Mouse (Mus musculus) liver, embryonic 18 days (tissue): Measurements from ENCODE around the gene Clip3. TPM values are rescaled to one million over a fixed set of nuclear protein-coding genes. Genes with fewer than 3 reads are reported as not detected.

Experiments
- polyA plus RNA-seq: library from polyadenylated mRNA; depleted of rRNA; stranded (reverse); fragments of >200 nt; gene quantifications from 2 replicates; pipeline ENCODE4 v1.2.3, GENCODE M21; 2012; rRNA removed

Gene Clip3
- 0.48 and 1.3 TPM in 2 replicates for polyA plus RNA-seq

DNA sequence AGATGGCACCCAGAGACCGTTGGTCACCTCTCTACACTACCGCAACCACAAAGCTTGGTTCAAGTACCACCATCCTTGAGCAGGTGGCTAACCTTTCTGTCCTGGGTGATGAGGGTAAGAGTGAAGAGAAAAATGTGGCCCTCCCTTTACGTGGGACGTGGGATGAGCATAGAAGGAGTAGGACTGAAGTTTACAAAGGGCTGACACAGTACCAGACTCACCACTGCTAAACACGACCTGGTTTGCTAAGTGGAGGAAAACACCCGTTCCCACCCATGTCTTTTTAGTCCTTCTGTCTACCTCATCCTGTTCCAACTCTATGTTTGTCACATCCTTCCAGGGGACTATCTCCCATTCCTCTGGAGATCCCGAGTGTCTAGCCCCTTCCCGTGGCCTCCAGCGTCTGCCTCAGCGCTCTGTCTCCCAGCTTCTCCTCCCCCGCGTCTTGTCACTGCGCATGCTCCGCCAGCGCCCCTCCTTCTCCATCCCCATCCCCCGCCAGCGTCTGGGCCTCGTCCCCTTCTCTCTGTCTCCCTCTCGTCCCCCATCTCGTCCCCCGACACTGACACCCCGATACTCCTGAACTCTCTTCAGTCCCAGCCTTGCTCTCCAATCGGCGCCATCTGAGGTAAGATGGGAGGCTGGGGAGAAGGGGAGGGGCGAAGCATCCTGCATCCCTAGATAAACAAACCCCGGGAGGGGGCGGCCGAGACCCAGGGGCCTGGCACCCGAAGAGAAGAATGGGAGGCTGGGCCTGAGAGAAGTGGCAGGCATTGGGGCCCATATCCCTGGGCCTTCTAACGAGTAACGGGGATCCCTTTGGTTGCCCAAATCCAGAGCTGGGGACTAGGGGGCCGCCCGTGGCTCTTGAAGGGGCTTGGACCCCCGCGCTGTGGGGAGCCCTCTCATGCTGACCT lies at the start of gene Clip3:
Clip3 (plus strand) TSS at position 514 of the 917 bp plus-strand sequence.

DNA sequence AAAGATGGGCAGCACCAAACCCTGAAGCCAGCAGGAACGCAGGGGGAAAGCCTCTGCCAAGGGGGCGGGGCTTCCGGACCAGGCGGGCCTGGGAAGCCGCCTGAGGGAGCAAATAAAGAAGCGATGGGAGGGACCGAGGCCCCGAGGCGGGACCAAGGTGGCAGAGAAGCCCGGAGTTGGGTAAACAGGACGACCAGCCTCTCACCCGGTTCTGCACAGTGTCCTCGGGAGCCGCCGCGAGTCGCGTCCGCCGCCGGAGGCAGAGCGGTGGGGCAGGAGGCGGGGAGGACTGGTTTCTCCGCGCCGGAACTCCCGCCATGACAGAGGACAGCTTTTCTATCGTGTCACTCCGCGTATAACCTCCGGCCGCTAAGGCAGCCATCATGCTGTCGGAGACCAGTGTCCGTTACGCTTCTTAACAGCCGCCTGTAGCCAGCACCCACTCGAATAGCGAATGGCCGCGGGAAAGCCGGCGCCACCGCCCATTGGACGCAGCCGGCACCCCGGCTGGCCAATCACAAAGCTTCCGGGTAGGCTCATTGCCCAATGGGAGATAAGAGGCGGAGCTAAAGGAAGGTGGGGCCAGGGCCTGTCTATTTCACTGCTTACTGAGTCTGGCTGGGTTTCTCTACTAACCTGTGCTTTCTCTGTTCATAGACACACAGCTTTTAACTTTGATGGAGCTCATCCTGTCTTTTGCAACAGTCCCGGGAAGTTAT lies 11.4 kb upstream of the Clip3 start, which contains the start of the genes Thap8 and Wdr62:
Thap8 (plus strand) TSS at position 144 of the 719 bp plus-strand sequence.
Wdr62 (minus strand) TSS at position 469 of the 719 bp plus-strand sequence.

DNA sequence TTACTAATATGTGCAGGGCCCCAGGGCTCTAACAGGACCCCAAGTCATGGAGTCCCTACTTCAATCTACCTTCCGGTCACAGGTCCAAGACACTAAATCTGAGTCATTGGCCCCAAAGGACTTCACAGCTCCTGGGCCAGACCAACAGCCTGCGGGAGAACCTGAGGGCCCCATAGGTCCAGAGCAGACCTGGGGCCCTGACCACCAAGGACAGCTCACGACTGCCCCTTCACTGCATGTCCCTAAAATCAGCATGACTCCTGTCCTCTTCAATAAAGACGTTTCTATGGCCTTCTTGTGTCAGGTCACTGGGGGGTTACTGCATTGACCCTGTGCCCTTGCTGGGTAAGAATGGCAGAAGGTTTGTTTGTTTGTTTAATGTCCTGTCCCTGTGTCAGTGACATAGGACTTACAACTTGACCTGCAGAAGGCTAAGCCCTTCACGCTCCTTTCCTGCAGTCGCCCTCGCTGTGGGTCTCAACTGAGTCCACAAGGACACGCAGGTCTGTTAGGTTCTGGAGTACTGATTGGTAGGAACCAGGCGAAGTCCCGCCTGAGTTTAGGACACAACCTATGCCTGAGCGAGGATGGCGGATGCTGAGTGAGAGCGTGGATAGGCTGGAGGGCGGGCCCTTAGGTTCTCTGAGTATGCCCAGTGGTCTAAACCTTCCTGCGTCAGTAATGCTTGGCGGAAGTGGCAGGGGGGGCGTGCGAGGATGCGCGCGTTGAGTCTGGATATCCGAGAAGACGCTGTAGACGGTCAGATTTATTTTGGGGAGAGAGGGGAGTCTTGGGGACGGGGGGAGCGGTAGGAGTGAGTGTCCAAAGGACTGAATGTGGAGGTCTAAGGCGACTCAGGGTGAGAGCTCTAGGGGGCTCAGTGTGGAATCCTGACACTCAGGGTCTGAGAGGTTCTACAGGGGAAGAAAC lies 16.8 kb downstream of the Clip3 start, which contains the start of gene Alkbh6:
Alkbh6 (plus strand) TSS at position 642 of the 930 bp plus-strand sequence.

DNA sequence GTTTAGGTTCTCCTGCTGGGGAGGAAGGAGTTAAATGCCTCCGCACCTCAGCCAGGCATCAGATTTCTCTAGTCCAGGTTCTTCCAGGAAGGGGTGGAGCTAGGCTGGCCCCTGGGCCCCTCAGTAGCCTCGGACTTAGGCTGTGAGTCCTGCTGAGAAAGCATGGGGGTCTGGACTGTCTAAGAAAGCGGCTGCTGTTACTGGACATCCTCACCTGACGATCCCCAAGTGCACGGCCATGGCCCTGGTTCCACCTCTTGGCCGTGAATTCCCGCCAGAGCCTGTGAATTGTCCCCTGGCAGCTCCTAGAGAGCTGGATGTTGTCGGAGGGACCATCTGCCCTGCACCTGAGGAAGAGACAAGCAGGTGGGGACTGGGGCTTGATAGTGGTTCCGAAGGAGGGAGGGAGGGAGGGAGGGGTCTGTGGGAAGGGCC lies 23.2 kb downstream of the Clip3 start, which contains the start of gene Syne4:
Syne4 (plus strand) TSS at position 87 of the 435 bp plus-strand sequence.

DNA sequence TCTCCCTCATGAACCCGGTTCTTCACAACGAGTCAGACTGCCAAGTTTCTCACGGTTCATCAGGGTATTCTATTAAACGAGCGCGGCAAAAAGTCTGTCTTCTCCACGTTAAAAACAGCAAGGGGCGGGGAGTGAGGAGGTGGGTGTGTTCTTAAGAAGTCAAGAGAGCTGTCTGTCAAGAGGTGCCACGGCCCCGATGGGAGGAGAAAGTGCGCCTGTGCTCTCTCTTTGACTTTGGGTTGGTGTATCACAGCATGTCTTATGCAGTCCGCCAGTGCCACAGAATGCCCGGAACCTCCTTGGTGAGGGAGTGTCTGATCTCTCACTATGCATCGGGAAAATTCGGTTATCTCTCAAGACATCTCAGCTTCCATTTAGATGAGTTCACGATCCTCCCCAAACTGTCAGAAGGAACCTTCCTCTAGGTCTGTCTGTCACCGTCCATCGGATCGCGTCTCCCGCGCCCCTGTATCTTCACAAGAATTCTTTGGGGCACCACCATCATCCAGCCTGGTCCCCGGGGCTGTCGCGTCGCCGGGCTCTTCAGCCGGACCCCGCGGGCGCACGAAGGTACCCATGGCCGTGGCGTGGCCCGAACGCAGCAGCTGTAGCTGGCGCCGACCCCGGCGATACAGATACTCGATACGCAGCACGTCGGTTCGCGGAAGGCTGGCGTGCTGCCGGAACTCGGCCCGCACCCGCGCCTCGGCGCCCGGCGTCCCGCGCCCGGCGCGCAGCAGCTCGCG lies 30.2 kb downstream of the Clip3 start, which contains the start of gene E130208F15Rik:
E130208F15Rik (plus strand) TSS at position 202 of the 746 bp plus-strand sequence.

DNA sequence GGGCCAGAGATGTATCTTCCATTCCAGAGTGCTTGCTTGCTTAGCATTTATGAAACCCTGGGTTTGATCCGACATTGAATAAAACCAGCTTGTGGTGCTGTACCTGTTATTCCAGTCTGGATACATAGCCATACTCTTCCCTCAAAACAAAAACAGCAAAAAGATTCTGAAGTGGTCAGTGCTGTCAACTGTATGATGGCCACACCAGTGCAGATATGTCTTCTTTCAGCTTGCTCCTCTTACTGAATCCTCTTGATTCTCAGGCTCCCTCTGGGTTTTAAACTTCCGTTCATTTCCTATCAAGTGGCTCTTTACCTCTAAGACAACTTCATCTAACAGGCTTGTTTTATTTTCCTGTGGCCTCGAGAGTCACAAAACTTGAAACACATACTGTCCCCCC lies 32.3 kb downstream of the Clip3 start, which contains the start of gene Sdhaf1:
Sdhaf1 (minus strand) TSS at position 101 of the 400 bp plus-strand sequence.

Other genes with a start within 250 kb of the Clip3 start
- gene Zfp14, start 240.3 kb upstream of the Clip3 start, polyA plus RNA-seq, result 0.67 and 0.68 TPM in 2 replicates
- gene Zfp82, start 218.8 kb upstream of the Clip3 start, polyA plus RNA-seq, result 0.34 and 0.35 TPM in 2 replicates
- gene Gm26920, start 201.3 kb upstream of the Clip3 start, polyA plus RNA-seq, result 0.04 and 0.05 TPM in 2 replicates
- gene Zfp566, start 201.2 kb upstream of the Clip3 start, polyA plus RNA-seq, result 0.59 and 0.87 TPM in 2 replicates
- gene Zfp260, start 197.0 kb upstream of the Clip3 start, polyA plus RNA-seq, result 7.9 and 8.2 TPM in 2 replicates
- 0.58 and 0.79 TPM in 2 replicates for gene Zfp382, start 169.8 kb upstream of the Clip3 start, polyA plus RNA-seq
- 19.5 and 20.2 TPM in 2 replicates for gene Zfp146, start 122.0 kb upstream of the Clip3 start, polyA plus RNA-seq
- 8.5 and 12.2 TPM in 2 replicates for gene Cox7a1, start 107.6 kb upstream of the Clip3 start, polyA plus RNA-seq
- 118 and 128 TPM in 2 replicates for gene Capns1, start 92.9 kb upstream of the Clip3 start, polyA plus RNA-seq
- 52.4 and 53.8 TPM in 2 replicates for gene Polr2i, start 59.8 kb upstream of the Clip3 start, polyA plus RNA-seq
- gene Tbcb, start 59.5 kb upstream of the Clip3 start, polyA plus RNA-seq, result 16.3 and 18.1 TPM in 2 replicates
- gene Ovol3, start 56.0 kb upstream of the Clip3 start, polyA plus RNA-seq, result not detected in 2 replicates
- gene Thap8, start 11.6 kb upstream of the Clip3 start, polyA plus RNA-seq, result 0.03 and 0.06 TPM in 2 replicates
- gene Wdr62, start 11.3 kb upstream of the Clip3 start, polyA plus RNA-seq, result 7.1 and 8.5 TPM in 2 replicates
- gene Alkbh6, start 17.0 kb downstream of the Clip3 start, polyA plus RNA-seq, result 18.7 and 21.2 TPM in 2 replicates
- 33.6 and 40.1 TPM in 2 replicates for gene Syne4, start 23.1 kb downstream of the Clip3 start, polyA plus RNA-seq
- 0.35 and 0.37 TPM in 2 replicates for gene E130208F15Rik, start 30.0 kb downstream of the Clip3 start, polyA plus RNA-seq
- 6.4 and 7.1 TPM in 2 replicates for gene Sdhaf1, start 32.2 kb downstream of the Clip3 start, polyA plus RNA-seq
- 4.1 and 4.2 TPM in 2 replicates for gene Lrfn3, start 71.0 kb downstream of the Clip3 start, polyA plus RNA-seq
- gene Tyrobp, start 122.0 kb downstream of the Clip3 start, polyA plus RNA-seq, result 219 and 235 TPM in 2 replicates
- gene Hcst, start 128.1 kb downstream of the Clip3 start, polyA plus RNA-seq, result 9.2 and 10.5 TPM in 2 replicates
- gene Nfkbid, start 130.0 kb downstream of the Clip3 start, polyA plus RNA-seq, result 1.9 TPM in 2 replicates
- 2.4 and 2.6 TPM in 2 replicates for gene Aplp1, start 153.8 kb downstream of the Clip3 start, polyA plus RNA-seq
- gene Kirrel2, start 166.0 kb downstream of the Clip3 start, polyA plus RNA-seq, result 0.08 and 0.24 TPM in 2 replicates
- 0.01 and 0.06 TPM in 2 replicates for gene Nphs1, start 166.6 kb downstream of the Clip3 start, polyA plus RNA-seq
- gene Prodh2, start 201.9 kb downstream of the Clip3 start, polyA plus RNA-seq, result 170 and 183 TPM in 2 replicates
- 3.4 and 4.6 TPM in 2 replicates for gene Arhgap33, start 243.3 kb downstream of the Clip3 start, polyA plus RNA-seq